Mouse (Mus musculus) midbrain, embryonic 16.5 days (tissue): Measurements from ENCODE around the gene Hoxa6. TPM values are rescaled to one million over a fixed set of nuclear protein-coding genes. Genes with fewer than 3 reads are reported as not detected.

ENCODE experiments used
- ATAC-seq: fragments of 200-750 bp; cut with Nextera tagmentation; 2 replicates; pipeline ENCODE4 v1.8.0; 2017; ENCODE audit warnings: moderate TSS enrichment
- H3K27ac ChIP-seq: fragments of 300-500 bp; sonication (generic); 2 replicates; pipeline ENCODE4 v1.5.1; 2014; ENCODE audit warnings: mild to moderate bottlenecking, low read length, mixed read lengths
- H3K27me3 ChIP-seq: fragments of 300-500 bp; sonication (generic); 2 replicates; pipeline ENCODE4 v1.6.1; 2014; ENCODE audit warnings: low read depth, low read length, mixed read lengths; ENCODE audit not compliant: control insufficient read depth, insufficient read depth
- H3K36me3 ChIP-seq: fragments of 300-500 bp; sonication (generic); 2 replicates; pipeline ENCODE4 v1.6.1; 2014; ENCODE audit warnings: mild to moderate bottlenecking, low read length, moderate library complexity, mixed read lengths; ENCODE audit not compliant: control insufficient read depth, insufficient read depth
- H3K4me1 ChIP-seq: fragments of 300-500 bp; sonication (generic); 2 replicates; pipeline ENCODE4 v1.6.1; 2014; ENCODE audit warnings: mild to moderate bottlenecking, low read length, mixed read lengths; ENCODE audit not compliant: control insufficient read depth, insufficient read depth
- H3K4me2 ChIP-seq: fragments of 300-500 bp; sonication (generic); 2 replicates; pipeline ENCODE4 v1.6.1; 2014; ENCODE audit warnings: mild to moderate bottlenecking, low read length, mixed read lengths
- H3K4me3 ChIP-seq: fragments of 300-500 bp; sonication (generic); 2 replicates; pipeline ENCODE4 v1.5.1; 2014; ENCODE audit warnings: low read depth, mild to moderate bottlenecking, low read length, moderate library complexity, mixed read lengths
- H3K9ac ChIP-seq: fragments of 300-500 bp; sonication (generic); 2 replicates; pipeline ENCODE4 v1.6.1; 2014; ENCODE audit warnings: low read depth, low read length, mixed read lengths
- H3K9me3 ChIP-seq: fragments of 300-500 bp; sonication (generic); replicated peaks from 2 replicates; pipeline ENCODE4 v1.6.1; 2014; ENCODE audit warnings: mild to moderate bottlenecking, low read length, mixed read lengths; ENCODE audit not compliant: control insufficient read depth, poor library complexity, severe bottlenecking
- WGBS: fragments of 180-500 bp; shearing (Covaris S2); extraction: QIAGEN DNeasy Blood & Tissue Kit; methylation state at CpG from one replicate; pipeline ENCODE4 v1.1.7; 2014; 5-methylcytosine and 5-hydroxymethylcytosine counted together
- polyA plus RNA-seq: library from polyadenylated mRNA; unstranded; fragments of >200 nt; fragmentation: Nextera tagmentation; extraction: Ambion mirVana; gene quantifications from 2 replicates; pipeline ENCODE4 v1.2.1, GENCODE M21; 2015

The Hoxa6 gene
- polyA plus RNA-seq, 1 experiment from 2014 or later = not detected

DNA sequence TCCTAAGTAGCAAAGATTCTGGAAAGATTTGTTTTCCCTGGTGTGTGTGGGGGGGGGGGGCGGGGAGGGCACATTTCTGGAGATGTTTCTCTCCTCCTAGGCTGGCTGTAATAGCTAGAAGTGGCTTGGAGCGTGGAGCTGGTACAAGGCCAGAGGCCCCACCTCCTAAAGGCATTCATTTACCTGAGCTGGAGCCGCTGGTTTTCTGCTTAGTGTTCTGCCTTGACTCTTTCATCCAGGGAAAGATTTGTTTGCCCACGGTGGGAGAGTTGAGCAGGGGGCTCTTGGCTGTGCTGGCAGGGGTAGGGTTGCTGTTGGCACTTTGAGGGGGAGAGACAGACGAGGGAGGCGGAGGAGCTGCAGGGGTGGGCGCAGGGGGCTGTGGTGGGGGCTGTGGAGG is 36.6 kb downstream of the Hoxa6 start:
- H3K9me3 ChIP-seq = no peaks in the 10 kb centered on the region
- H3K36me3 ChIP-seq = no peaks in the 10 kb centered on the region
- H3K4me3 ChIP-seq = no peak overlapping the region
- no peak for ATAC-seq
- H3K4me2 ChIP-seq = no peak overlapping the region
- 2% methylated on average over 7 of the region's 7 CpGs for WGBS
- H3K9ac ChIP-seq = no peak overlapping the region
- peaks cover 72% of the 10 kb centered on the region for H3K27me3 ChIP-seq
- H3K4me1 ChIP-seq = peaks cover 5% of the 10 kb centered on the region
- no peak overlapping the region for H3K27ac ChIP-seq

DNA sequence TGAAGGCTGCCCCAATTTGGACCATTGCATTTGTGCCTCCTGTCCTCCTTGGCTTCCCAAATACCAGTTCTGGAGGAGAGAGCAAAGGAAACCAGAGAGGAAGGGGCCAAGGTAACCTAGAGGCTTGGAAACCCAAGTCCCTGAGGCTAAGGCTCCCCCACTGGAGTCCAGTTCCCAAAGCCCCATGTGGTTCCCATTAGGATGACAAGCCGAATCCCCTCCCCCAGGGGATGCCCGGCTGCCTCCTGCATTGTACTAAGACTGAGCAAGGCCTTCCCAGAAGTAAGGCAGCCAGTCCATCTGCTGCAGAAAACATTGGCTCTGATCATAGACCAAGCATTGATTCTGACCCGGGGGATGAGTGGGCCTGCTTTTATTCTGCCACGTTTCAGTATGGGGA is 37.2 kb downstream of the Hoxa6 start:
- peaks cover 5% of the 10 kb centered on the region for H3K4me1 ChIP-seq
- H3K9me3 ChIP-seq = no peaks in the 10 kb centered on the region
- H3K36me3 ChIP-seq = no peaks in the 10 kb centered on the region
- no peak overlapping the region for H3K4me3 ChIP-seq
- 7% methylated on average over 4 of the region's 4 CpGs for WGBS
- ATAC-seq = no peak
- no peak overlapping the region for H3K9ac ChIP-seq
- H3K27me3 ChIP-seq = peaks cover 74% of the 10 kb centered on the region
- no peak overlapping the region for H3K27ac ChIP-seq
- no peak overlapping the region for H3K4me2 ChIP-seq

DNA sequence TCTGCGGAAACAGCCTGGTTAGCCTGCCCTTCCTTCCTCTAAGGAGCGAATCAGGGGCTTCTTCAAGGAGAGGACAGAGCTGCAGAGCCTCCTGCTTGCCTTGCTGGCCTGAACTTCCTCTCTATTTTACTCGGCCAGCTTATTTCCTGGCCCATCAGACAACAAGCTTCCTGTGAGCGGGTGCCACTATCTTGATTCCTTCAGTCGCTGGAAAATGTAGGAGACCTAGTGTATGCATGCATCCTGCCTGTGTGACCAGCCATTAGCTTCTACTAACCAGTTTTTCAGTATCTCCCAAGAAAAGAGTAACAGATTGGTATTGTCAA is 37.7 kb downstream of the Hoxa6 start:
- peaks cover 5% of the 10 kb centered on the region for H3K4me1 ChIP-seq

GRCm38 (mm10) chr6:52170166-52170897 is 38.2 kb downstream of the Hoxa6 start:
- no peak overlapping the region for H3K4me2 ChIP-seq
- H3K27me3 ChIP-seq = peaks cover 74% of the 10 kb centered on the region
- H3K9me3 ChIP-seq = no peaks in the 10 kb centered on the region
- under 1% methylated on average over 40 of the region's 40 CpGs for WGBS
- ATAC-seq = no peak
- no peaks in the 10 kb centered on the region for H3K36me3 ChIP-seq
- no peak overlapping the region for H3K27ac ChIP-seq
- no peak overlapping the region for H3K9ac ChIP-seq
- peaks cover 3% of the 10 kb centered on the region; the same call in 1 of the 2 replicates for H3K4me1 ChIP-seq
- H3K4me3 ChIP-seq = no peak overlapping the region

More for the DNA sequence above, 37.7 kb downstream of the Hoxa6 start:
- Histone ChIP-seq H3K9me3 (no peaks in the 10 kb centered on the region), H3K36me3 (no peaks in the 10 kb centered on the region), H3K9ac (no peak overlapping the region), H3K4me2 (no peak overlapping the region), H3K27me3 (peaks cover 71% of the 10 kb centered on the region), H3K27ac (no peak overlapping the region), H3K4me3 (no peak overlapping the region)
- no peak for ATAC-seq
- 6% methylated on average over 5 of the region's 5 CpGs for WGBS

DNA sequence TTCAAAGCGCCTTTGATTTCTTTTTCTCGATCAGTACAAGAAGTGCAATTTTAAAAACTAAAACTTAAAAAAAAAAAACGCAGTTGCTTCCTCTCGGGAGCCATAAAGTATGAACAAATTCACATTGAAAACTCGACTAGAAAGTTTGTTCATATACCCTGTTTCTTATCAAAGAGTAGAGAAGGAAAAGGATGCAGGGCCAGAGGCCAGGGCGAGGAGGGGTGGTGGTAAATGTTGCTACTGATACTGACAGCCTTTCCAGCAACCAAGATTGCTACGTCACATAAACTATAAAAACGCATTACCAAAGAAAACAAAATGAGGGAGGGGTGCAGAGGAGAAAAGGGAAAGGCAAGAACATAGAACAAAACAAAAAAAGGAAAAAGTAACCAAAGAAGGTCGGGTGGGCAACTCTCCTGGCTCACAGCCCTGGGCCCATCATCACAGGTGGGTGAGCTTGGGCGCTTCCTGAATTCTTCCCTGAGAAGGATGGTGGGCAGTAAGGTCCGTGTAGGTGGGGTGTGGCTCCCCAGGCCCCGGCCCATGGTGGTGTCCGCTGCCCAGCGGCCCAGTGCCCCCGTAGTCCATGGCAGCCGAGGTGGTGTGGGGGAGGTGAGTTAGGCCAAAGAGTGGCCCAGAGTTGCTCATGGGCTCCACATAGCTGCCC is 38.9 kb downstream of the Hoxa6 start:
- Histone ChIP-seq H3K4me3 (no peak overlapping the region), H3K9ac (no peak overlapping the region), H3K4me1 (peaks cover 3% of the 10 kb centered on the region; the same call in 1 of the 2 replicates), H3K4me2 (no peak overlapping the region), H3K27me3 (peaks cover 71% of the 10 kb centered on the region), H3K27ac (no peak overlapping the region), H3K9me3 (no peaks in the 10 kb centered on the region), H3K36me3 (no peaks in the 10 kb centered on the region)
- WGBS = 5% methylated on average over 16 of the region's 16 CpGs
- no peak for ATAC-seq

GRCm38 (mm10) chr6:52168191-52169055 is 40.1 kb downstream of the Hoxa6 start:
- Histone ChIP-seq H3K9ac (no peak overlapping the region), H3K36me3 (no peaks in the 10 kb centered on the region), H3K27ac (no peak overlapping the region), H3K4me3 (no peak overlapping the region), H3K27me3 (peaks cover 74% of the 10 kb centered on the region), H3K4me2 (no peak overlapping the region), H3K9me3 (no peaks in the 10 kb centered on the region), H3K4me1 (peaks cover 3% of the 10 kb centered on the region; the same call in 1 of the 2 replicates)
- ATAC-seq = no peak
- under 1% methylated on average over 42 of the region's 42 CpGs for WGBS

DNA sequence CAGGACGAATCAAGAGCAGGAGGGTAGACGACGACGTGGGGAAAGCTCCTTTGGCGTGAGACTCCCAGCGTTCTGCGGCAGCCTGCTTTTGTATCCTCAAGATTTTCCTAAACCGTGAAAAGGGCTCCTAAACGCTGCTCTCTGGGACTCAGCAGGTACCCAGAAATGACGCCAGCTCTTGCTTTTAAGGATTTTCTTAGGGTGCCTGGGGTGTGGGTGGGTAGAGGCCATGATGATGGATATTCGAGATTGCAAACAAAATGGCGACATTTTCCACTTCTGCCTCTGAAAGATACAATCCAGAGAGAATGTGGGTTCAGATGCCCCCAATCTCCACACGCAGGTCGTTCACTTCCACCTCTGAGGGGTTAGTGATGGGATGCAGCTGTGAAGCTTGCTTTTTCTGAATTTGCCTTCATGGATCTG is 40.8 kb downstream of the Hoxa6 start:
- Histone ChIP-seq H3K27ac (no peak overlapping the region), H3K36me3 (no peaks in the 10 kb centered on the region), H3K27me3 (peaks cover 74% of the 10 kb centered on the region), H3K4me3 (no peak overlapping the region), H3K9me3 (no peaks in the 10 kb centered on the region), H3K9ac (no peak overlapping the region), H3K4me2 (no peak overlapping the region), H3K4me1 (peaks cover 3% of the 10 kb centered on the region; the same call in 1 of the 2 replicates)
- no peak for ATAC-seq
- under 1% methylated on average over 14 of the region's 14 CpGs for WGBS

DNA sequence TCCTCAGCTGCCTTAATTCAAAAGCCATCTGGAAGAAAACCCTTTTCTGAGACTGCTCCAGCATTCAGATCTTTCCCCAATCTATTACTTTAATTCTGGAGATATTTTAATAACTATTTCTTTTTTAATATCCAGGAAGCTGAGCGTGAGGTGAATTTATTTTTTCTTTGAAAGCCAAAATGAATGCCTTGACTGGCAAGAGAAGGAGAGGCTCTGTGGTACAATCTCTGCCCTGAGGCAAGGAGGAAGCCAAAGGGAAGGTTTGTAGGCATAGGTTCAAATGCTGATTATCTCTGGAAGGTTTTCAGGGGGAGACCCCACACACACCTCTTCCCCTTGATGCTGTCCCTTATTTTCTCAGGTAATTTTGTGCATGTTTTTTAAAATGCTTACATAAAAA is 41.3 kb downstream of the Hoxa6 start:
- Histone ChIP-seq H3K4me3 (no peak overlapping the region), H3K9ac (no peak overlapping the region), H3K9me3 (no peaks in the 10 kb centered on the region), H3K4me1 (no peaks in the 10 kb centered on the region), H3K4me2 (no peak overlapping the region), H3K36me3 (no peaks in the 10 kb centered on the region), H3K27ac (no peak overlapping the region), H3K27me3 (peaks cover 71% of the 10 kb centered on the region)
- ATAC-seq = no peak
- WGBS = 5% methylated on average over 1 of the region's 1 CpGs
